Mouse (Mus musculus) A20 (cell line): Measurements from ENCODE around the gene Ube2j1.
"Not testable (repeated sequence)": the region's sequence is repeated elsewhere in the genome, so short reads cannot be mapped to it uniquely, and the experiment has no call there.

Experiments used
- DNase-seq: peaks from one replicate; pipeline ENCODE4 v3.0.0-alpha.2; 2011; ENCODE audit warnings: low read depth, low spot score

Gene Ube2j1

GRCm38 (mm10) chr4:33031195-33031960 lies at the start of gene Ube2j1:
TSS of gene Ube2j1 (plus strand) at chr4:33031416.
- peak; percentile 87 for DNase-seq

- DNase-seq = no peak
These were observed 49.6 kb upstream of the Ube2j1 start for GRCm38 (mm10) chr4:32981617-32982016.

GRCm38 (mm10) chr4:32982041-32982715 lies 49.0 kb upstream of the Ube2j1 start:
- no peak for DNase-seq

DNA sequence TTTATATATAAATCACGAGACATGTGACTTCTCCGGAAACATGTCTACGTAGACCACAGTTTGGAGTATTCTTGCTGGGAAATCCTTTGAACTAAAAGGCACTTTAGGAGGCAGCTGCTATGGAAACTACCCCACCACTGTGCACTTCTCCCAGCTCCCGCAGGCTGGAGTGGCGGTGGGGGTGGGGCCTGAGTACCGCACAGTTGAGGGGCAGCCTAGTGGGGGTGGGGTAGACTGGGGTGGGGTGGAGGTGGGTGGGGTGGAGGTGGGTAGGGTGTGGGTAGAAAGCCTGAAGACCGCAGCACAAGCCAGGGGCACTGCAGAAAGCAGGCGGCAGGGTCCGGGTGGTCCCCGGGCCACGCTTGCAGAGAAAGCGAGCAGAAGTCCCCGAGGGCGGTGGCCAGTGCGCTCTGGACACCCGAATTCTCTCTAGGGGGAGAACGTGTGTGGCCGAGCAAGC lies 48.5 kb upstream of the Ube2j1 start, which contains the start of gene Rragd:
TSS of gene Rragd (plus strand) at position 322 of the 460 bp plus-strand sequence.
- no peak for DNase-seq

DNA sequence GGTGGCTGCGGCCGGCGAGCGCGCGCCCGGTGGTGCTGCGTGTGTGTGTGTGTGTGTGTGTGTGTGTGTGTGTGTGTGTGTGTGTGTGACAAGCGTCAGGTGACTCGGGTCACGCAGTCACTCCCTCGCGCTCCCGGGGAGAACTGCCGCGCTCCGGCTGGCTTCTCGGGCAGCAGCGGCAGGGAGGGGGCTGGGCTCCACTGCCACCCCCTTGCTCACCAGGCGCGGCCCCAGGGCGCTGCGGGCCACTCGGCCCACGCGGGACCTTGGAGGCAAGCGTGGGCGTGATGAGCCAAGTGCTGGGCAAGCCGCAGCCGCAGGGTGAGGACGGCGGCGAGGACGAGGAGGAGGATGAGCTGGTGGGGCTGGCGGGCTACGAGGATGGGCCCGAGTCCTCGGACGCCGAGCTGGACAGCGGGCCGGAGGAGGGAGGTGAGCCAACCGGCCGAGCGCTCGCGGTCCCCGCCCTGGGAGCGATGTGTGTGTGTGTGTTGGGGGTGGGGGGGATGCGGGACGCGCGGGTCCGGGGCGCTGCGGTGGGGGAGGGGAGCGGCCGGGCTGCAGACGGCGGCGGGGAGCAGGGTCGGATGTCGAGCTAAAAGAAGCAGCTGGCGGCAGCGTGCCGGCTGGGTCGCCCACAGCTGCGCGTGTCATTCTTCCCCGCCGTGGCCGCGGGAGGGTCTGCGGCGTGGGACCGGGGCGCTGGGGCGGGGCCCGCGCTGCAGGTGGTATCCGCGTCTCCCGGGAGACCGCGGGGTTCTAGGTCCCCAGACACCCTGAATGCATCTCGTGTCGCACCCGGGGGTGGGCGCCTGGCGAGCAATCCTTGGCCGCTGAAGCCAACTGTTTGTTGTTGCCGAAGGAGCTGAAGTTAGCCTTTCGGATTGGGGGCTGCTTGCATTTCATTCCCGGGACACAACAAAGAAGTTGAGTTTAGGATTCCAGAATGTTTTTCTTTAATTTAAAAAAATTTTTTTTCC lies 47.8 kb upstream of the Ube2j1 start:
- no peak for DNase-seq

DNA sequence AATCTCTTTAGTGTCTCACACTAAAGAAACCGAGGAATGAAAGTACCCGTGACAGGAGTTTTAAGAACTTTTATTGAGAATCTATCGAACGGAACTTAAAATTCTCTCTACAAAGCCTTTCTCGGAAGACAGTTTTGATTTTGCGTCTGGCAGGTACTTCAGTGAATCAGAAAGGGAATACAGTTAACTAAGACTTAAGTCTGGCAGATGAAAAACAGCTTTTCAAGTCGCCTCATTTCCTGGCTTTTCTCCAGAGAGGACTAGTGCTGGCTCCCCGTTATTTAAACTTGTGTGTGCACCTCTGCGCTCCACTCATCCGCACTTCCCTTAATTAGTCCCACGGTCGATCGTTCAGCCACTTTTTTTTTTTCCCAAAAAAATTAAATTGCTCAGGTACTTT lies 47.0 kb upstream of the Ube2j1 start:
- DNase-seq = no peak

DNA sequence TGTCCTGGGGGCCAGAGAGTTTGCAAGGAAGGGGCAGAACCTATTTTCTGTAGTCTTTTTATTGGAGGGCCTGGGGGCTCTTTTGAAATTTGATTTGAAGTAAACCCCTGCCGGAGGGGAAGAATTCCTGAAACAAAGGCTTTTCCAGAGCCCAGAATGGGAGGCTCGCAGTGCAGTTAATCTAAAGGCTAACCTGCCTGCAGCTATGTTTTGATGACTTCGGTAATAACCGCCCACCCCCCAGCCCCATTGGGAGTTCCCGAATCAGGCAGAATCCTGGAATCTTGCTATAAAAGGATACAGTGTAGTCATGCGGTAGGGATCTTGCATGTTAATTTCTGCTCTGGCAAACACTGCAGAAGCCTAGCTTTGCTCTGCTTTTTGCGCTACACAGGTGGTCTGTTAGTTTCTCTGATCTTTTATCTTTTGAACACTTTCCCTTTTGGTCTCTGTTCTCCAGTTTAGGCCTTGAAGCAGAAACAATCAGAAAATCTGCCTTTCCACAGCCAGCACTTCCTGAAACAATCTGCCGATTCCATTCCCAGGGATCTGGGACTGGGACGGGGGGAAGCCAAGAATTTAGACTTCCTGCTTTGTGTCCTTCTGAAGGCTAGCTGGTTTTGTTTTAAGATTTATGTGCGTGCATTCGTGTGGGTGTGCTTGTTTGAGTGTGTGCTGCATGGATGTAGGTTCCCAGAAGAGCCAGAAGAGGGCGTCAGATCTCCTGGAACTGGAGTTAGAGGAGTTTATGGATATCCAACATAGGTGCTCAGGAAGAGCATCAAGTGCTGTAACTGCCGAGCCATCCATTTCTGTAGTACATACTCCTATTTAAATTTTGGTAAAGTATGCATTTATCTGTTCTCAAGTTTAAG lies 46.2 kb upstream of the Ube2j1 start:
- DNase-seq = no peak

GRCm38 (mm10) chr4:32985684-32986083 lies 45.5 kb upstream of the Ube2j1 start:
- DNase-seq = no peak

DNA sequence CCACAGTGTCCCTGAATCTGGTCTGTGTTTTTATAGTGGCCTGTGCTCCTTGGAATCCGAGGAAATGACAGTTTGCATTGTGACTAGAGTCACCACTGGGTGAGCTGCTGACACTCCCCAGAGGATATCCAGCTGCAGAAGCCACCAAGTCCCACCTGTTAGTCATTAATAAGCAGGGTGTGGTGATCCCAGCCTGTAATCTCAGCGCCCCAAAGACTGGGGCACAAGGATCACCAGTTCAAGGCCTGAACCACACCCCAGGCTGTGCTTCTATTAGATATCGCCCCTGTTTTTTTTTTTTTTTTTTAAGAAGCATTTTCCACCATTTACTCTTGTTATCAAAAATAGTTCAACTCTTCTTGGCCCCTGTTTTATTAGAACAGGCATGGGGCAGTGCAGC lies 44.2 kb upstream of the Ube2j1 start:
- no peak for DNase-seq

- DNase-seq = no peak
These were observed 41.9 kb upstream of the Ube2j1 start for GRCm38 (mm10) chr4:32989346-32989745.

DNA sequence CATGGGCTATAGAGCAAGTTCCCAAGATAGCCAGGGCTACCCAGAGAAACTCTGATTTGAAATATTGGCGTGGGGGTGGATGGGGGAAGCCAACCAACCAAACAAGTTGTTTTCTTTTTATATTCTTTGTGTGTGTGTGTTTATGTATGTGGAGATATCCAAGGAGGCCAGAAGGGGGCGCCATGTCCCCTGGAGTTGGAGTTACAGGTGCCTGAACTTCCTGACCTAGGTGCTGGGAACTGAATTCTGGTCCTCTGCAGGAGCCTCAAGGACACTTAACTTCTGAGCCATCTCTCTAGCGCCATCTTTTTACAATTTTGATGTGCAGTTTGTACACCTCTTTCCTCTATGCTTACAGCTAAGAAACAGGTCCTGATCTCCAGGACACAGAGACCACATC lies 37.0 kb upstream of the Ube2j1 start:
- no peak for DNase-seq

- no peak for DNase-seq
These were observed 35.1 kb upstream of the Ube2j1 start for GRCm38 (mm10) chr4:32996083-32996482.

DNA sequence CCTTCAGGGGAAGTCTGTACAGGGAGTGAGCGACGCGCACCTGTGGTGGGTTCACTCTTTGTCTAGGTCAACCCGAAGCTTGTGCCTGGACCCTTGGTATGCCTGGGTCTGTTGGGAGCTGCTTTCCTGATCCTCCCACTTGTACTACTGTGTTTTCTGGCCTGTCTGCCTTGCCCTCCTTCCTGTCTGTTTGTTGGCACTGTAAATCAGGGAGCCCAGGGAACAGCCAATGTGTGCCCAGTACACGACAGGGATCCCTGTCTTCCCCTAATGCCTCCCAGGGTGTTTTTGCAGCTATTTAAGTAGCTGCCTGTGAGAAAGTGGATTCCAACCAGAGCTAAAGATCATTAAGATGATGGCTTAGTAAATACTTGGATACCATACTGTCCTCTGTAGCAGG lies 33.6 kb upstream of the Ube2j1 start:
- DNase-seq = no peak

- DNase-seq = no peak
These were observed 32.2 kb upstream of the Ube2j1 start for GRCm38 (mm10) chr4:32998996-32999395.

DNA sequence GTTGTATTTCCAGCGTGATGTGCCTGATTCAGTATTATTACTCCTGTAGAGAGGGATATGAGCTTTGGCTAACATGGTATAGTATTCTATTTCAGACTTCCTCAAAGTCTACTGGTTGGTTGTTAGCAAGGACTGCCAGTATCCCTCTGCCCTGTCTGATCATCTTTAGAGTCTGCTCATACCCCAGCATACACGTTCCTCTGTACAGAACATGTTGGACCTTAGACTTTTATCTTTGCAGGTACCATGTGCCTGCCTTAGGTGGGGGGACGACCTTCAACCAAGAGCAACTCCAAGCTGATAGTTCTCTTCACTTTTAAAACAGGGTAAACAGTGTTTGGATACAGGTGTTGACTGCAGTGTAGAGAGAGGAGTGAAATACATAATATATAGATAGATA lies 29.1 kb upstream of the Ube2j1 start:
- no peak for DNase-seq

DNA sequence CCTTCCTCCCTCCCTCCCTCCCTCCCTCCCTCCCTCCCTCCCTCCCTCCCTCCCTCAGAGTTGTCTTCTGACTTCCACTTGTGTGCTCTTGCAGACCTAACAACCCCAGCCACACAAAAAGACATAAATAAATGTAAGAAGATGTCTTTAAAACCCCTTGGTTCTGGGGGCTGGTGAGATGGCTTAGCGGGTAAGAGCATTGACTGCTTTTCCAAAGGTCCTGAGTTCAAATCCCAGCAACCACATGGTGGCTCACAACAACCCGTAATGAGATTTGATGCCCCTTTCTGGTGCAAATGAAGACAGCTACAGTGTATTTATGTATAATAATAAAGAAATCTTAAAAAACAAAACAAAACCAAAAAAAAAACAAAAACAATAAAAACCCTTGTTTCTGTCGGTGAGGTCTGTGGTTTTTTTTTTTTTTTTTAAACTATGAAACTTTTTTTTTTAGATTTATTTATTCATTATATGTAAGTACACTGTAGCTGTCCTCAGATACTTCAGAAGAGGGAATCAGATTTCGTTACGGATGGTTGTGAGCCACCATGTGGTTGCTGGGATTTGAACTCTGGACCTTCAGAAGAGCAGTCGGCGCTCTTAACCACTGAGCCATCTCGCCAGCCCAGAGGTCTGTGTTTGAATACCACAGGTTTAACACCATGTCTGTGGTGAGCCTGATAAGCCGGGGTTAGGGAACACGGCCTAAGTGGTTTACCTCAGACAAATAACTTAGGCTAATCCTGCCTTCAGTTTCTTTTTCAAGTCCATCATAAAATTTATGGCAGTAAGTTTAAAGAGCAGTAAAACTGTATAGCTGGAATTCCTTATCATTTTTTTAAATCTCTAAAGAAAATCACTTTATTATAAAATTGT lies 25.4 kb upstream of the Ube2j1 start:
- DNase-seq = not testable (repeated sequence)

DNA sequence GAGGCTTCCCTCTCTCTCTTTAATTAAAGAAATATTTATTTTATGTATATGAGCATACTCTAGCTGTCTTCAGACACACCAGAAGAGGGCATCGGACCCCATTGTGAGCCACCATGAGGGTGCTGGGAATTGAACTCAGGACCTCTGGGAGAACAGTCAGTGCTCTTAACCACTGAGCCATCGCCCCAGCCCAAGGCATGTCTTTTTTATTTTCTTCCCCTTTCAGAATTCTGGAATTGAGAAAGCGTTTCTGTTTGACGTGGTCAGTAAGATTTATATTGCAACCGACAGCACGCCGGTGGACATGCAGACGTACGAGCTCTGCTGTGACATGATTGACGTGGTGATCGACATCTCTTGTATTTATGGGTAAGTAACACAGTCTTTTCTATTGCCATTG lies 24.4 kb upstream of the Ube2j1 start:
- no peak for DNase-seq

DNA sequence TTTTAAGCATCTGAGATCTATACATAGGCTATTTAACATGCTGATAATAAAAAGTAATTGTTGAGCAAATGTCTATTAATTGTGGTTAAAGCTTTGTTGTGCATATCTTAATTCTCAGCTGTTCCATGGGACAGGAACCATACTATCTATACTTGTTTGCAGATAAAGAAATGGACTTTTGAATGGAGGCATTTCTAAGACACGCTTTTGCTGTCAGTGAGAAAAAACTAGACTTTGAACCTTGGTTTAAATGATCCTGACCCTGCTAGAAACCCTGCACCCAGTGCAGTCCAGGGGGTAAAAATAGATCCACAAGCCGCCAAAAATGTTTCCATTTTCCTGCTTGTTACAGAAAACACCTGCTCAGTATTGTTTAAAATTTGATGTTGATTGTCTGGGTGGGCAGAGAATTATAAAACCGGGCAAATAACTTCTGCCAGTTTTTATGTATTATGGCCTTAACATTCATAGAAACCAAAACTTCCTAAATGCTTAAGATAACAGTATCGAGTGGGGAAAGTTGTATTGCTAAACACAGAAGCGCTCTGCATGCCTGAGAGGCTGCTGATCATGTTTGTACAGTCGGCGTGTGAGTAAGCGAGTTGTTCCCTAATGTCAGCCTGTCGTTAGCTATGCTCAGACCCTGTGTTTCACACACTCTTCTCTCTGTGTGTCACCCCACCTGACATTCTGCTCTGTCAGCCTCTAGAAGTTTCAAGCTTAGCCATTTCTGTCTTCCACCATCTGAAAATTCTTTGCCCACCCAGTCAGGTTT lies 23.6 kb upstream of the Ube2j1 start:
- no peak for DNase-seq

DNA sequence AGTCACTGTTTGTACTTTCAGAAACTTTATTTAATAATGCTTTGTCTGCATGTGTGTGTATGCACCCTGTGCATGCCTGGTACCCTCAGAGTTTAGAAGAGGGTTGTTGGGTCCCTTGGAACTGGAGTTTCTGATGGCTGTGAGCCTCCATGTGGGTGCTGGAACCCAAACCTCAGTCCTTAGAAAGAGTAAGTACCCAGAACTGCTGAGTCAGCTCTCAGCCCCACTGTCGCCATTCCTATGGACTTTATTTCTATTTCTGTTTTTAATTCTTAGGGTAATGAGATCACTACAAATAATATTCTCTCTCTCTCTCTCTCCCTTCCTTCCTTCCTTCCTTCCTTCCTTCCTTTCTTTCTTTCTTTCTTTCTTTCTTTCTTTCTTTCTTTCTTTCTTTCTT lies 21.1 kb upstream of the Ube2j1 start:
- no peak for DNase-seq
